Mouse (Mus musculus) stomach, postnatal 0 days (tissue): ENCODE data around the gene Wapl.

Source experiments
- CTCF ChIP-seq: IDR thresholded peaks from 2 replicates; pipeline ENCODE4 v1.5.1; 2016; ENCODE audit warnings: antibody characterized with exemption, low read depth, mild to moderate bottlenecking, moderate library complexity
- EP300 ChIP-seq: optimal IDR thresholded peaks from 2 replicates; pipeline ENCODE3; 2016; ENCODE audit warnings: antibody characterized with exemption

DNA sequence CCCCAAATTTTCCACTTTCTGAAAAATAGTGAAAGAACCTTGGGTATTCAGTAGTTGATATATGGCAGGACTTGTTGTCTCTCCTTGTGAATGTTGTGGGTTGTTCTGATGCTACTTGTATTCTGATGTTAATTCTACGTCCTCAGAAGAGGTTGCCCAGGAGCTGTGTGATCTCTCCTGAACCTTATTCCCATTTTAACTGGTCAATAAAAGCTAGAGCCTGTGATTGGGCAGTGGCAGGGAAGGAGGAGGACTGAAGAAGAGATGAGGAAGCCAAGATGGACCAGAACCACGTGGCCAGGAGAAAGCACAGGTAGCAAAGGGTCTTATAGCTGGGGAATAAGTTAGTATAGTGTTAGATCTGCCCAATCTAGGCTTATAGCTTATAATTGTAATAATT is 7.1 kb downstream of the Wapl start:
- TF ChIP-seq CTCF (no peak), EP300 (no peak)
